Mouse (Mus musculus): ENCODE data around the gene Setd1b.
"Not testable (repeated sequence)": the region's sequence is repeated elsewhere in the genome, so short reads cannot be mapped to it uniquely, and the experiment has no call there.

DNA sequence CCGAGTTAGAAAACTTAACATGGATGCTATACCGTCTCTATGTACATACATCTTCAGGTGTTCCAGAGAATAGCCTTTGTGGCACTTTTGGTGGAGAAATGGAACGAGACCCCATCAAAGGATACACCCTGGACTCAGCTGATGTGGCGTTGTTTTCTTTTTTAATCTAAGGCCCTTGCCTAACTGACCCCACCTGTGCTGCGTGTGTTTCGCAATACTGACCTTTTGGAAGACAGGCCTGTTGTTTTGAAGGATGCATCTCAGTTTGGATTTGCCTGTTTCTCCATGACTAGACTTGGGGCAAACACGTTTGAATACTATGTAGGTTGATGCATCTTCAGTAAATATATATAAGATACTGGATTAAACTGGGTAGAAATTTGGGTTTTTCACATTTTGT is 61.6 kb downstream of the Setd1b start:
- not testable (repeated sequence) for TF ChIP-seq CTCF (IDR thresholded peaks at IDR 0.05; ENCODE audit: extremely low read depth, insufficient read length, insufficient replicate concordance, low read depth, low read length); POLR2A (IDR thresholded peaks at IDR 0.05; ENCODE audit: low read depth, low read length)
